Mouse (Mus musculus): ENCODE results near the gene Foxm1. TPM values are rescaled to one million over a fixed set of nuclear protein-coding genes. Genes with fewer than 3 reads are reported as not detected.
"Not testable (repeated sequence)": the region's sequence is repeated elsewhere in the genome, so short reads cannot be mapped to it uniquely, and the experiment has no call there.

The Foxm1 gene
- total RNA-seq, 2 experiments from 2014 or later, result 1.5 to 1.6 TPM

GRCm38 (mm10) chr6:128366466-128366865, 3.7 kb downstream of the Foxm1 start:
- intact Hi-C loops (cut with DNase I), result no loop called here
- no peak for DNase-seq (ENCODE audit: low spot score)

- no peak for DNase-seq (ENCODE audit: low spot score)
- intact Hi-C loops (cut with DNase I), result no loop called here
Observed at GRCm38 (mm10) chr6:128370040-128370439, 7.3 kb downstream of the Foxm1 start.

GRCm38 (mm10) chr6:128375192-128375591, 12.4 kb downstream of the Foxm1 start, which contains the start of the genes Tex52 and Gm44596:
Tex52 (plus strand) TSS chr6:128375456.
Gm44596 (plus strand) TSS chr6:128375503.
- peak; percentile 33 for DNase-seq (ENCODE audit: low spot score)
- intact Hi-C loops (cut with DNase I), result no loop called here

- intact Hi-C loops (cut with DNase I), result no loop called here
- no peak for DNase-seq (ENCODE audit: low spot score)
Observed at GRCm38 (mm10) chr6:128376371-128377085, 13.8 kb downstream of the Foxm1 start.

- no peak for DNase-seq (ENCODE audit: low spot score)
- intact Hi-C loops (cut with DNase I), result loop anchor here (2.0 kb wide), 1 partner anchor 31 kb away; no protein-coding TSS in a partner anchor
Observed at GRCm38 (mm10) chr6:128379636-128380035, 16.9 kb downstream of the Foxm1 start.

GRCm38 (mm10) chr6:128380594-128381167, 17.9 kb downstream of the Foxm1 start:
- intact Hi-C loops (cut with DNase I), result loop anchor here (2.0 kb wide), 1 partner anchor 30 kb away; no protein-coding TSS in a partner anchor

GRCm38 (mm10) chr6:128381254-128381653, 18.5 kb downstream of the Foxm1 start:
- no peak for DNase-seq (ENCODE audit: low spot score)
- intact Hi-C loops (cut with DNase I), result loop anchor here (2.0 kb wide), 1 partner anchor 30 kb away; no protein-coding TSS in a partner anchor

More at GRCm38 (mm10) chr6:128380594-128381167, 17.9 kb downstream of the Foxm1 start:
- not testable (repeated sequence) for DNase-seq (ENCODE audit: low spot score)

GRCm38 (mm10) chr6:128383752-128384151, 21.0 kb downstream of the Foxm1 start:
- no peak for DNase-seq (ENCODE audit: low spot score)
- intact Hi-C loops (cut with DNase I), result no loop called here

GRCm38 (mm10) chr6:128385026-128385425, 22.3 kb downstream of the Foxm1 start:
- DNase-seq (ENCODE audit: low spot score), result no peak
- intact Hi-C loops (cut with DNase I), result no loop called here

GRCm38 (mm10) chr6:128389185-128389584, 26.4 kb downstream of the Foxm1 start:
- DNase-seq (ENCODE audit: low spot score), result no peak
- intact Hi-C loops (cut with DNase I), result no loop called here

- no peak for DNase-seq (ENCODE audit: low spot score)
- intact Hi-C loops (cut with DNase I), result no loop called here
Observed at GRCm38 (mm10) chr6:128390683-128391082, 27.9 kb downstream of the Foxm1 start.

- intact Hi-C loops (cut with DNase I), result no loop called here
- no peak for DNase-seq (ENCODE audit: low spot score)
Observed at GRCm38 (mm10) chr6:128397574-128398261, 35.0 kb downstream of the Foxm1 start.

GRCm38 (mm10) chr6:128398996-128399395, 36.2 kb downstream of the Foxm1 start, which contains the start of gene Nrip2:
Nrip2 (plus strand) TSS chr6:128399296.
- intact Hi-C loops (cut with DNase I), result no loop called here
- no peak for DNase-seq (ENCODE audit: low spot score)

GRCm38 (mm10) chr6:128399421-128400185, 36.8 kb downstream of the Foxm1 start:
- intact Hi-C loops (cut with DNase I), result no loop called here
- DNase-seq (ENCODE audit: low spot score), result no peak

GRCm38 (mm10) chr6:128404708-128405107, 41.9 kb downstream of the Foxm1 start:
- DNase-seq (ENCODE audit: low spot score), result no peak
- intact Hi-C loops (cut with DNase I), result no loop called here

GRCm38 (mm10) chr6:128408544-128409125, 45.9 kb downstream of the Foxm1 start:
- no peak for DNase-seq (ENCODE audit: low spot score)
- intact Hi-C loops (cut with DNase I), result no loop called here

- no peak for DNase-seq (ENCODE audit: low spot score)
- intact Hi-C loops (cut with DNase I), result loop anchor here (2.0 to 5.0 kb wide), 3 partner anchors 30 to 176 kb away; partner anchors contain the start of genes Foxm1 and Rhno1
Observed at GRCm38 (mm10) chr6:128410305-128410704, 47.5 kb downstream of the Foxm1 start.

GRCm38 (mm10) chr6:128411115-128411514, 48.3 kb downstream of the Foxm1 start:
- intact Hi-C loops (cut with DNase I), result loop anchor here (1.0 to 5.0 kb wide), 4 partner anchors 30 to 176 kb away; partner anchors contain the start of genes Foxm1 and Rhno1
- DNase-seq (ENCODE audit: low spot score), result no peak

- no peak for DNase-seq (ENCODE audit: low spot score)
- intact Hi-C loops (cut with DNase I), result no loop called here
Observed at GRCm38 (mm10) chr6:128416169-128416568, 53.4 kb downstream of the Foxm1 start.
